Comparison of ENCODE assay signal across 26 mouse cellular contexts in the genomic region with DNA sequence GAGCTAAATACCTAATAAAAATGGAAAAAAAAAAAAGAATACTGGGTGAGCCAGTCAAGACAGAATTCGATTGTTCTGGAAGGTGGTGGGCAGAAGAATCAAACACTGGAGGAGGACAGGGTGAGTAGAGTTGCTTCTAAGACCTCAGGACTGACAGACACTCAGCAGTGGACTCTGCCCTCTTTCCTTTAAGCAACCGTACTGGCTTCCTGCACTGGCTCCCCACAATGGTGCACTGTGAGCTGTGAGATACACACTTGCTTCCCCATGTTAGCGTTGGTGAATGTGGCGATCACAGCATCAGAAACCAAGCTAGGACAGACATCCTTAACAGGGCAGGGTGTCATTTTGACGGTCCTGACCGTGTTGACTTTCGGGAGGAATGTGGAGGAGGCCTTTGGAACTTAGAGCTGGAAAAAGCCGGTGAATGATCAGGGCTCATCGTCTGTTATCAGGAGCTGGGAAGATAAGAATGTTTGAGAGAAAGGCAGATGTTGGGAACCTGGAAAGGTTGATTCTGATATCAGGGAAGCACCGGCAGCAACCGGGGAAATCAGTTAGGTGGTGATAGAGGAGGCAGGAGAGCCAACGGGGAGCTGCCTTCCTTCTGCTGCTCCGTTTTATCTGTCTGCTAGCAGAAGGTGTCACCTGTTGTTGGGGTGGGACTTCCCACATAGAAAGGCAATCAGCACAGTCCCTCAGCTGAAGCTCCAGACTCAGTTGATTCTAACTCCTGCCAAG.
DNase-seq lines count a peak whose midpoint lies in the region; ATAC-seq and TF ChIP-seq lines count a peak whose summit lies in the region.
"Had no signal": no experiment of that assay in that cellular context is flagged by ENCODE, and none has a peak within 500 bp of the region (broad histone marks: within the 10 kb centered on the region; RNA-seq: fewer than 3 reads in every experiment).

No protein-coding gene starts in this region.

- no peaks in the 10 kb centered on the region for H3K9me3 ChIP-seq in liver, postnatal 0 days (ENCODE audit: low read length)
- H3K9me3 ChIP-seq in intestine, embryonic 16.5 days (ENCODE audit: control insufficient read depth, low read length): no peaks in the 10 kb centered on the region
- H3K9me3 ChIP-seq: embryonic facial prominence, embryonic 15.5 days; heart, embryonic 12.5 days; heart, embryonic 15.5 days had no signal

- H3K27ac ChIP-seq in liver, adult 2 months (replicated peaks; ENCODE audit: insufficient read depth, low read depth, low read length): no peak overlapping the region
- H3K27ac ChIP-seq in liver, postnatal 0 days (ENCODE audit: low read depth): no peak overlapping the region
- H3K27ac ChIP-seq in intestine, embryonic 16.5 days (ENCODE audit: low read length): no peak overlapping the region
- H3K27ac ChIP-seq in small intestine, adult 2 months (ENCODE audit: insufficient read depth, low read depth, low read length): peak overlapping the region; percentile 54
- H3K27ac ChIP-seq: embryonic facial prominence, embryonic 12.5 days; embryonic facial prominence, embryonic 15.5 days; heart, embryonic 15.5 days; hindbrain, embryonic 14.5 days had no signal

- ATAC-seq in liver, postnatal 0 days: no peak
- ATAC-seq in intestine, embryonic 16.5 days: peak; percentile 78
- ATAC-seq: activated CD4-positive, CD25-positive, alpha-beta regulatory T cell, adult 4 months; forebrain, embryonic 14.5 days; forebrain, postnatal 0 days had no signal

- H3K36me3 ChIP-seq in liver, adult 2 months (ENCODE audit: control insufficient read depth, insufficient read depth, low read length): no peaks in the 10 kb centered on the region
- H3K36me3 ChIP-seq in liver, postnatal 0 days (replicated peaks; ENCODE audit: insufficient read depth, low read length): no peaks in the 10 kb centered on the region
- H3K36me3 ChIP-seq in intestine, embryonic 16.5 days (ENCODE audit: control insufficient read depth, insufficient read depth, low read length): no peaks in the 10 kb centered on the region
- no peaks in the 10 kb centered on the region for H3K36me3 ChIP-seq in small intestine, adult 2 months (ENCODE audit: control insufficient read depth, insufficient read depth, low read length)
- H3K36me3 ChIP-seq: embryonic facial prominence, embryonic 12.5 days; embryonic facial prominence, embryonic 15.5 days; heart, embryonic 12.5 days; heart, embryonic 15.5 days had no signal

- no peak for TF ChIP-seq CTCF in liver, adult 2 months (IDR thresholded peaks at IDR 0.05; ENCODE audit: low read depth, low read length)
- TF ChIP-seq CTCF in liver, postnatal 0 days (IDR thresholded peaks at IDR 0.05; ENCODE audit: low read depth): no peak
- no peak for TF ChIP-seq CTCF in small intestine, adult 2 months (IDR thresholded peaks at IDR 0.05; ENCODE audit: extremely low read depth, insufficient read length, insufficient replicate concordance, low read depth, low read length)

- 22% methylated on average over 13 of the region's 13 CpGs for WGBS in liver, adult 2 months
- WGBS in liver, postnatal 0 days (ENCODE audit: insufficient replicate concordance): 46% methylated on average over 13 of the region's 13 CpGs
- WGBS in intestine, embryonic 16.5 days: 58% methylated on average over 13 of the region's 13 CpGs
- WGBS in small intestine, adult 2 months: 27% methylated on average over 13 of the region's 13 CpGs

- H3K79me2 ChIP-seq in liver, adult 2 months (ENCODE audit: control insufficient read depth, insufficient read depth, low read length): no peaks in the 10 kb centered on the region

- intact Hi-C loops in heart, postnatal 10 days (cut with DNase I): no loop called here

- H3K4me3 ChIP-seq in liver, adult 2 months (ENCODE audit: insufficient read depth, low read depth, low read length): no peak overlapping the region
- H3K4me3 ChIP-seq in liver, postnatal 0 days (ENCODE audit: low read depth, low read length): no peak overlapping the region
- no peak overlapping the region for H3K4me3 ChIP-seq in intestine, embryonic 16.5 days (ENCODE audit: low read length)
- no peak overlapping the region for H3K4me3 ChIP-seq in small intestine, adult 2 months (ENCODE audit: low read depth, low read length)
- H3K4me3 ChIP-seq: embryonic facial prominence, embryonic 12.5 days; embryonic facial prominence, embryonic 15.5 days; heart, embryonic 12.5 days; heart, embryonic 15.5 days had no signal

- TF ChIP-seq POLR2A in liver, adult 2 months (IDR thresholded peaks at IDR 0.05; ENCODE audit: extremely low read depth, insufficient read depth, low read length): no peak
- TF ChIP-seq POLR2A in small intestine, adult 2 months (IDR thresholded peaks at IDR 0.05; ENCODE audit: low read depth, low read length): no peak

- H3K4me2 ChIP-seq in liver, postnatal 0 days (ENCODE audit: low read depth, low read length): no peak overlapping the region
- no peak overlapping the region; the same call in 1 of the 2 replicates for H3K4me2 ChIP-seq in intestine, embryonic 16.5 days (ENCODE audit: low read depth, low read length)
- H3K4me2 ChIP-seq: embryonic facial prominence, embryonic 12.5 days; embryonic facial prominence, embryonic 15.5 days; heart, embryonic 12.5 days; heart, embryonic 15.5 days; hindbrain, embryonic 14.5 days had no signal

- no peak overlapping the region for H3K9ac ChIP-seq in liver, adult 2 months (ENCODE audit: low read depth, low read length)
- H3K9ac ChIP-seq in liver, postnatal 0 days (replicated peaks): no peak overlapping the region
- no peak overlapping the region for H3K9ac ChIP-seq in intestine, embryonic 16.5 days (ENCODE audit: low read depth, low read length)
- H3K9ac ChIP-seq: embryonic facial prominence, embryonic 12.5 days; embryonic facial prominence, embryonic 15.5 days; forebrain, postnatal 0 days; heart, embryonic 12.5 days; heart, embryonic 15.5 days; hindbrain, embryonic 14.5 days had no signal

- DNase-seq in layer of hippocampus, adult 11-12 months (ENCODE audit: low spot score): peak; percentile 16
- DNase-seq in layer of hippocampus, postnatal 25 days (ENCODE audit: extremely low spot score in 1 of 2, low spot score in 1 of 2): no peak
- peak; percentile 9 for DNase-seq in liver, adult 2 months (ENCODE audit: extremely low read depth, low read depth, low spot score)
- DNase-seq in liver, postnatal 0 days: no peak
- DNase-seq in right cerebral cortex, adult 2 months (ENCODE audit: low spot score in 2 of 2): no peak
- DNase-seq in heart, postnatal 10 days: no peak
- DNase-seq: adrenal gland, adult 8-10 months; adrenal gland, postnatal 25 days; cerebellum, adult 11 months; cerebellum, adult 2 months; cerebellum, adult 9-11 months; cerebellum, postnatal 25 days; forebrain, postnatal 0 days; gastrocnemius, postnatal 25 days; heart, adult 18-20 months; heart, postnatal 14 days; heart, postnatal 4 days had no signal

- H3K27me3 ChIP-seq in liver, adult 2 months (ENCODE audit: control insufficient read depth, insufficient read depth, low read length): no peaks in the 10 kb centered on the region
- H3K27me3 ChIP-seq in liver, postnatal 0 days (ENCODE audit: insufficient read depth, low read length): no peaks in the 10 kb centered on the region
- H3K27me3 ChIP-seq in intestine, embryonic 16.5 days (replicated peaks; ENCODE audit: control insufficient read depth, insufficient read depth, low read length): no peaks in the 10 kb centered on the region
- no peaks in the 10 kb centered on the region for H3K27me3 ChIP-seq in small intestine, adult 2 months (ENCODE audit: control insufficient read depth, insufficient read depth, low read length)
- H3K27me3 ChIP-seq: embryonic facial prominence, embryonic 12.5 days; embryonic facial prominence, embryonic 15.5 days had no signal

- no peaks in the 10 kb centered on the region for H3K4me1 ChIP-seq in liver, adult 2 months (ENCODE audit: control insufficient read depth, insufficient read depth, low read length)
- no peaks in the 10 kb centered on the region for H3K4me1 ChIP-seq in liver, postnatal 0 days (ENCODE audit: insufficient read depth)
- peaks cover 24% of the 10 kb centered on the region for H3K4me1 ChIP-seq in intestine, embryonic 16.5 days (ENCODE audit: control insufficient read depth, insufficient read depth, low read length)
- peaks cover 23% of the 10 kb centered on the region for H3K4me1 ChIP-seq in small intestine, adult 2 months (ENCODE audit: control insufficient read depth, insufficient read depth, insufficient read length, low read length)
- H3K4me1 ChIP-seq: embryonic facial prominence, embryonic 15.5 days; heart, embryonic 15.5 days had no signal

- no peak for TF ChIP-seq EP300 in liver, postnatal 0 days (IDR thresholded peaks at IDR 0.05; ENCODE audit: low read depth)

Comparison
In these comparisons a context has a peak if more than half of its experiments do, and no peak if none do; other contexts are left out.
1. DNase-seq: peak in layer of hippocampus, adult 11-12 months (single experiment) and liver, adult 2 months (single experiment); none in layer of hippocampus, postnatal 25 days (0 of 2), liver, postnatal 0 days (single experiment), right cerebral cortex, adult 2 months (0 of 2) and heart, postnatal 10 days (0 of 2).